Mouse (Mus musculus) testis, adult 2 months (tissue): ENCODE results near the gene Prkag2.

Experiments used
- CTCF ChIP-seq: fragments of 200-500 bp; IDR thresholded peaks from 2 replicates; pipeline ENCODE4 v1.5.1; 2012; ENCODE audit warnings: low read depth, mild to moderate bottlenecking, inconsistent platforms, low read length, moderate library complexity; ENCODE audit not compliant: control insufficient read depth, insufficient read depth, insufficient replicate concordance
- POLR2A ChIP-seq: fragments of 200-500 bp; IDR thresholded peaks from 2 replicates; pipeline ENCODE4 v1.6.1; 2012; ENCODE audit warnings: low read depth, mild to moderate bottlenecking, inconsistent platforms, low read length, moderate library complexity; ENCODE audit not compliant: control insufficient read depth

DNA sequence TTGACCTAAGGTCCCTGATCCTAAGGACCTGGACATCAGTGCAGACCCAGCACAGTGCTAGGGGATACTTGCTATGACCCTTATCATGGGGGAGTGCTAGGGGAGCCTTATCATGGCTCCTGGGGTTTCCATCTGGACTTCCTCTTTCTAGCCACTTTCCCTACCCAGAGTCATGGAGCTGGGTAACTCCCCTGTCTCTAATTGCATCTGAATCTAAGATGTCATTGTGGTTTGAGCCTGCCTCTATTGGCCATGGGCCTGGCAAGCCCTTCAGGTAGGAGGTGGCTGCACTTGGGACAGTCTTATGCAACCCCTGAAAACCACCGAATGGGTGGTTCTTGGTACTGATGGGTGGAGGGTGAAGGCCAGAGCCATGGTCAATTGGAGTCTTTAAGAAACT, 58.5 kb downstream of the Prkag2 start:
- TF ChIP-seq CTCF, result no peak
- no peak for TF ChIP-seq POLR2A
